Mouse (Mus musculus): ENCODE results near the gene Srsf3. TPM values are rescaled to one million over a fixed set of nuclear protein-coding genes. Genes with fewer than 3 reads are reported as not detected.

The Srsf3 gene
- total RNA-seq, 2 experiments from 2014 or later: 32.6 to 42.1 TPM

- DNase-seq: no peak
- intact Hi-C loops (cut with DNase I): no loop called here
Observed at GRCm38 (mm10) chr17:29042569-29042968, 10.1 kb downstream of the Srsf3 start.

GRCm38 (mm10) chr17:29043583-29043982, 11.2 kb downstream of the Srsf3 start:
- DNase-seq: no peak
- intact Hi-C loops (cut with DNase I): no loop called here

DNA sequence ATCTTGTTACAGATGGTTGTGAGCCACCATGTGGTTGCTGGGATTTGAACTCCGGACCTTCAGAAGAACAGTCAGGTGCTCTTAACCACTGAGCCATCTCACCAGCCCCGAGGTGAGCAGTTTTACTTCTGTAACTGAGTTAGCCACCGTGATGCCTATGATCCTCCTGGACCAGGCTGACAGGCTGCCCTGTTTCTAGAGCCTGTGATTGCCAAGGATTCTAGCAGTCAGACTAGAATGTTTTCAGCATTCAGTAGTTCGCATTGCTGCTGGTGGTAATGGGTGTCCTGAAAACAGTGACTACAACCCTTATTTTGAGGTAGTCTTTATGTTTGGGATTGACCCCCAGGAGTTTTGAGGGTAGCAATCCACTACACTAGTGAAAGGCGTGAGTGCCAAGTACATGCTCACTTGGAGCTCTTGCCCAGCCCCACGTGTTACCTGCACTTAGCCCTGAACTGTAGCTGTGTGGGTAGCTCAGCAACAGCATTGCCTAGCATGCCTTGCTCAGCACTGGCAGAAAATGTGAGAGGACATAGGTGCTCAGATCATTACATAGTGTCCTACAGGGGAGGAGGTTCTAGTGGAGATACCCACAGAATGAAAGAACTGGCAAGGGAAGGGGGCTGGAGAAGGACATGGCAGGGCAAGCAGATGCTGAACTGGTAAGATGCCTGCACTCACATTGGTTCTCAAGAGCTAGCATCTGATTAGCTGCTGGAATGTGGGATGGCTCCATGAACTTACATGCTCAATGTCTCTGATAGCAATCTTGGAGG, 11.9 kb downstream of the Srsf3 start:
- DNase-seq: no peak
- intact Hi-C loops (cut with DNase I): no loop called here

- intact Hi-C loops (cut with DNase I): loop anchor here (5.0 kb wide), 1 partner anchor 202 kb away; no protein-coding TSS in a partner anchor
- DNase-seq: no peak
Observed at GRCm38 (mm10) chr17:29044925-29045319, 12.5 kb downstream of the Srsf3 start.

DNA sequence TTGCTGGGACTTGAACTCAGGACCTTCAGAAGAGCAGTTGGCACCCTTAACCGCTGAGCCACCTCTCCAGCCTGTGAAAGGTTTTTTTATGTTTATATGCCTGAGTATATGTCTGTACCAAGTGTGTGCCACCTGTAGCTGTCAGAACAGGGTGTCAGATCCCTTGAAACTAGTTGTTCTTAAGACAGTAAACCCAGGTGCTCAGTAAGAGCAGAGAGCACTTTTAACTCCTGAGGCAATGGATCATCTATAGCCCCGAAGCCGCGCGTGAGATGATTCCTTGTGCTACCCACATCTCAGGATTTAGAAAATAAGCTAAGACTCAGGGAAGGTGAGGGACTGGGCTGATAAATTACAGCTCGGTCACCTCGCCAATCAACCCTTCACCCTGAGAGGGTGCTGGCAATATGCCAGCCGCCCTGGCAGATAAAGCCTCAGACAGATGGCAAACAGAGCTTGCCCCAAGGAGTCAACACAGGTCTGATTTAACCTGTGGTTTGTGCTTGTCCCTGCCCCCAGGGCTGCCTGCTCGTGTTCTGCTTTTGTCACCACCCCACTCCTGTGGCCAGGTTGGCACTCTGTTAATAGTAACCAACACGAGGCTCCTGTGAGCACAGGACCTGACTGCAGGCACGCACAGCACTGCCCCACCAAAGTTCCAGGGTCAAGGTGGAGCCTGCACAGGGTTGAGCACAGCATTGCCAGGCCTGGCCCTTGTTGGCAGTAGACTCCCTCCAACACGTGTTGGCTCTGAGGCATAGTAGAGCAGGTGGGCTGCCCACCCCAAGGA, 13.5 kb downstream of the Srsf3 start:
- no peak for DNase-seq
- intact Hi-C loops (cut with DNase I): loop anchor here (5.0 kb wide), 1 partner anchor 201 kb away; no protein-coding TSS in a partner anchor

GRCm38 (mm10) chr17:29046863-29047262, 14.4 kb downstream of the Srsf3 start:
- DNase-seq: no peak
- intact Hi-C loops (cut with DNase I): loop anchor here (5.0 kb wide), 1 partner anchor 200 kb away; no protein-coding TSS in a partner anchor

GRCm38 (mm10) chr17:29047697-29048514, 15.5 kb downstream of the Srsf3 start:
- intact Hi-C loops (cut with DNase I): loop anchor here (2.0 to 5.0 kb wide), 2 partner anchors 123 to 199 kb away; no protein-coding TSS in a partner anchor
- no peak for DNase-seq

DNA sequence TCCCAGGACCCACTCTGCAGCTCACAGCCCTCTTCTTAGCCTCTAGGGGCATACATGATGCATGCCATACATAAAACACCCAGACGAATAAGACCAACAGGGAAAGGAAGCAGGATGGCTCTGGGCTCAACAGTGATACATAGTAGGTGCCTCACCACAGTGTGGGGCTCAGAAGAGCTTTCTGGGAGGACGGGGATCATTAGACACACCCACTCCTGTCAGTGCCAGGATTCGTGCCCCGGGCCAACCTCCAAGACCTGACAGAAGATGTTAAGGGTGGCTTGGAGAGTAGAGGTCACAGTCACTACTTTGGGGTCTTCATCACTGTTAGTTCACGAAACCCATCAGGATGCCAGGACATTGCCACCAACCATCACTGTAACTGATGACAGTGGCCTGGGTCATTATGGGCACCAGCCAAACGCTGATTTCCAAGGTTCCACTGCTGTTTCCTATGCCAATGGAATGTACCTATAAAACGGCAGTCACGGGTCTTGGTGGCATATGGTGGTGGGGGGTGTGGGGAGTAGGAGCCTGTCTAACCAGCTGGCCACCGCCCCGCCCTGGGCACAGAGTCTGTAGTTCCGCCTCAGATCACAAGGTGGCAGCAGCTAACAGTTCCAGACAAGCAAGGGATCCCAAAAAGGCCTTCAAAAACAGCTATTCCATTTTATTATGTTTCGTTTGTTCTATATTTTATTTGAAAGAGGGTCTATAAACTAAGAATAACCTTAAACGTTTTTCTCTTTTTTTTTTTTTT, 16.5 kb downstream of the Srsf3 start:
- intact Hi-C loops (cut with DNase I): loop anchor here (1.0 to 5.0 kb wide), 3 partner anchors 46 to 198 kb away; no protein-coding TSS in a partner anchor
- DNase-seq: peak; percentile 74 to 84

- DNase-seq: no peak
- intact Hi-C loops (cut with DNase I): loop anchor here (1.0 to 5.0 kb wide), 3 partner anchors 46 to 198 kb away; no protein-coding TSS in a partner anchor
Observed at GRCm38 (mm10) chr17:29049508-29049889, 17.1 kb downstream of the Srsf3 start.

DNA sequence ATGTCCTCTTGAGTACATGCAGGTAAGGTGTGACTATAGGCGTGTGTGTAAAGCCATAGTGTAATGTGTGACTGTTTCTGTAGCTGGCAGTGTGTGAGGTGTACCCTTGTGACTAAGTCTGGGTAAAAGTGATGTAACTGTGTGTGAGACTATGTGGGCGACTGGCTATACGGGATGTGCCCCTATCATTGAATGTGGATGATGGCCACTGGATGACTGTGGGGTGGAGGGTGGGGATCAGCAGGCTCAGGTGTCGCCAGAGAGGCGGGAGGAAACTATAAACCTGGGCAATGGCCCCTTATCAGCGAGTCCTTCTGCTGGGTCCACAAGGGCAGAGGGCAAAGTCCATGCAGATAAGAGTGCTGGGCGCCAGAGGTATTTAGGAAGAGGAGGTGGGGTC, 17.5 kb downstream of the Srsf3 start:
- intact Hi-C loops (cut with DNase I): loop anchor here (1.0 to 5.0 kb wide), 4 partner anchors 29 to 197 kb away; no protein-coding TSS in a partner anchor
- no peak for DNase-seq

DNA sequence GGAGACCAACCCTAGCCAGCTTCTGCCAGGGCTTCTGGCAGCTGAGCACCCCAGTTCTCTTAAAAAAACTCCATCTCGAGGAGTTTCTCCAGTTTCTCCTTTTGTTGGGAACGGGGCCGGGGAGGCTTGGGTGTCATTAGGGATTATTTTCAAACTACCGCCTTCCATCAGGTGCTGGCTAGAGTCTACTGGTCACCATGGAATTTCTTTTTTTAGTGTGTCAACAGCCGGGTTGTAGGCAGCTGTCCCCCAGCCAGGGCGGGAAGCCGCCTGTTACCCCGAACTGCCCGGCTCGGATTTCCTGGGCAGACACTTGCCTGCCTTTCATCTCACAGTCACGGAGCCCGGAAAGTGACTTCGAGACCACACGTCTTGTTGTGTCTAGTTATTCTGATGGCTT, 18.4 kb downstream of the Srsf3 start:
- intact Hi-C loops (cut with DNase I): loop anchor here (2.0 kb wide), 1 partner anchor 28 kb away; no protein-coding TSS in a partner anchor
- DNase-seq: peak in 1 of 2 experiments; percentile 50

- intact Hi-C loops (cut with DNase I): no loop called here
- DNase-seq: no peak
Observed at GRCm38 (mm10) chr17:29053067-29053466, 20.6 kb downstream of the Srsf3 start.

GRCm38 (mm10) chr17:29053841-29054240, 21.4 kb downstream of the Srsf3 start:
- DNase-seq: peak; percentile 53 to 63
- intact Hi-C loops (cut with DNase I): no loop called here

- DNase-seq: no peak
- intact Hi-C loops (cut with DNase I): no loop called here
Observed at GRCm38 (mm10) chr17:29054429-29054828, 22.0 kb downstream of the Srsf3 start.

DNA sequence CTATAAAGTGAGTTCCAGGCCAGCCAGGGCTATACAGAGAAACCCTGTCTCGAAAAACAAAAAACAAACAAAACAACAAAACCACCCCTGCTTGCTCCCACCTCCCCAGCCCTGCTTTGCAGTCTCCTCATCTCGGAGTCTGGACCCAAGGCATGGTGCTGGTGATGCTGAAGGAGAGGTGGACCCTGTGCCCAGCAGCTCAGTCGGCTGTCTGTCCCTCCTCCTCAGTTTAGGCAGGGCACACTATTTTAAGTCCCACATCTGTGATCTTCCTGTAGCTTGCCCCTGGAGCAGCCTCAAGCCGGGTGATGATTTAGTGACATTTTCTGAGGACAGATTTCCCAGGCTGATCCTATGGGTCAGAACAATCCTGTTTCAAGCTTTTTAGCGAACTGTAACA, 23.2 kb downstream of the Srsf3 start:
- intact Hi-C loops (cut with DNase I): no loop called here
- no peak for DNase-seq

- no peak for DNase-seq
- intact Hi-C loops (cut with DNase I): no loop called here
Observed at GRCm38 (mm10) chr17:29056207-29056606, 23.8 kb downstream of the Srsf3 start.

DNA sequence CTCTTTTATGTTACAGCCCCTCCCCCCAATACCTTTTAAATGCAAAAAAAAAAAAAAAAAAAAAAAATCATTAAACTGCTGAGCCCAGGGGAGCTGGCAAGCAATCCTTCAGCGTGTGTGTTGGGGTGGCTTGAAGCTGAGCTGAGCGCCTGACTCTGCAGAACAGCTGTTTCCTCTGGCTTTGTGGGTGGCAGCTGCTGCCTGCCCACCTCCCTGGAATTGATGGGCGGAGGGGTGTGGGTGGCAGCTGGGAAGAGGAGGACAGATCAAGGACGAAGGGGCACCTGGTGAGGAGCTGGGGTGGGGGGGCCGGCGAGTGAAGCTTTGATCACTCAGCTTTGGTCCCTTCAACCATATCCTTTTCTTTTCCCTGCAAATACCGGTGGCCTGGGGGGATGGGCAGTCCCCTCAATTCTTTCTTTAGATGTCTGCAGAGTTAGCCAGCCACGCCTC, 24.3 kb downstream of the Srsf3 start:
- DNase-seq: no peak
- intact Hi-C loops (cut with DNase I): no loop called here

GRCm38 (mm10) chr17:29057361-29057890, 25.0 kb downstream of the Srsf3 start:
- intact Hi-C loops (cut with DNase I): no loop called here
- DNase-seq: no peak

DNA sequence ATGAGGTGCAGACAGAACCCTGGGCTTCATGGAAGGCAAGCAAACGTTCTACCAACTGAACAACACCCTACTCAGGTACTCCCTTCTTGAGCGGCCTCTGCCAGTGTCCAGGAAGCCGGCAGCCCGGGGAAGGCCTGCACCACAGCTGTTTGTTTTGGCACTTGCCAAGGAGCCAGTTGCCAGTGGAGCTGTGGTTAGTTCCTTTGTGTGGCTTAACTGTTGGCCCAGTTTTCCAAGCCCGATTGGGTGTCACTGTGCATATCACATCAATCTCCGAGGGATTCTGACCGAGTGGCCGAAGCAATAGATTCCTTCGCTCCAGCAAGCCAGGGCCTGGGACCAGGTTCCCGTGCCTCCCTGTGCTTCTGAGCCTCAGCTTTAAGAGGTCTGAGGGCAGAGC, 25.5 kb downstream of the Srsf3 start:
- DNase-seq: peak in 1 of 2 experiments; percentile 43
- intact Hi-C loops (cut with DNase I): no loop called here
